Mouse (Mus musculus) gonadal fat pad, adult 2 months (tissue): ENCODE data around the gene Gm20883. TPM values are rescaled to one million over a fixed set of nuclear protein-coding genes. Genes with fewer than 3 reads are reported as not detected.
"Not testable (repeated sequence)": the region's sequence is repeated elsewhere in the genome, so short reads cannot be mapped to it uniquely, and the experiment has no call there.

Experiments used
- DNase-seq: peaks from one replicate; pipeline ENCODE4 v3.0.0-alpha.2; 2012; ENCODE audit warnings: low read depth
- polyA plus RNA-seq: library from polyadenylated mRNA; depleted of rRNA; stranded (reverse); fragments of >200 nt; gene quantifications from 2 replicates; pipeline ENCODE4 v1.2.3, GENCODE M21; 2012; rRNA removed

The Gm20883 gene
- polyA plus RNA-seq: not detected in 2 replicates

DNA sequence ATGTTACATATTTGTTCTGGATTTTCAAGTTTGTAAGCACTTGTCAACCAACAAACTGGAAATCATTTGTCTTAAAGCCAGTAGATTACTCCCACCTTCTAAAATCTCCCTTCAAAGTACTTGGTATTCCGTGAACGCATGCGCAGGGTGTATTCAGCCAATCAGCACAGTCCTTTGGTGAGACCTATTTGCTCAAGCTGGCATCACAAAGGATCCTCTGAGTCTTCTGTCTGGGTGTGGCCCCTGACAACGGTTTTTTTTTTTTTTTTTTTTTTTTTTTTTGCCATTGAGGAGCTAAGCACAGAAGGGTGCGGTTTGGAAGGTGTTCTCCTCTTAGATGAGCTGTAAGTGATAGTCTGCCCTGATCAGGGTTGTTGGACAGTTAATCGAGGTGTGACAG, at the start of gene Gm20883:
Gene Gm20883, plus strand, starts transcription at position 301 of the 400 bp plus-strand sequence.
- DNase-seq: not testable (repeated sequence)
